ENCODE assay signal across 15 mouse cellular contexts in the genomic region with DNA sequence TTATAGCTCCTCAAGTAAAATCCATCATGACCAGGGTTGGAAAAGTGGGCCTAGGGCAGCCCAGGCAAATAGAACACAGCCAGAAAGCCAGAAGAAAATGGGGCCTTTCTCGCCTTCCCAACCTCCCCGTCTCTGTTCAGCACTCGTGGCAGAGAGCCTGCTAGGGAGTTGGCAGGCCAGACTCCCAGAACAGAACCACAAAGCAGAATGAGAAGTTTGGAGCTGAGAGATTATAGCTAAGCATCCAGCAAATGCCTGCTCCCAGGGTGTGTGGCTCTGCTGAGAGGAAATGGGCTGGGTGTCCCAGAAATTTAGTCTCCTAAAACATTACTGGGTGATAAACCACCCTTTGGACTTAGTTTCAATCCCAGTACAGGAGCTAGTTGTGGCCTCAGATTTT.
A peak's percentile ranks its signal among the peaks of the same experiment; 100 is the strongest.
DNase-seq lines count a peak whose midpoint lies in the region; TF ChIP-seq lines count a peak whose summit lies in the region.
"Had no signal": no experiment of that assay in that cellular context is flagged by ENCODE, and none has a peak within 500 bp of the region (broad histone marks: within the 10 kb centered on the region; RNA-seq: fewer than 3 reads in every experiment).

No protein-coding gene starts in this region.

- no peak for TF ChIP-seq CTCF in gastrocnemius, adult 2 months (IDR thresholded peaks at IDR 0.05)
- TF ChIP-seq CTCF in layer of hippocampus, adult 2 months (conservative IDR thresholded peaks at IDR 0.05) = no peak

- peak overlapping the region; percentile 73 for H3K27ac ChIP-seq in gastrocnemius, adult 2 months
- peak overlapping the region; percentile 87 for H3K27ac ChIP-seq in layer of hippocampus, adult 2 months
- H3K27ac ChIP-seq: hindbrain, postnatal 0 days had no signal

- intact Hi-C loops in gastrocnemius, adult 2 months (cut with DNase I) = no loop called here

- H3K4me3 ChIP-seq in gastrocnemius, adult 2 months = no peak overlapping the region
- H3K4me3 ChIP-seq in layer of hippocampus, adult 2 months = no peak overlapping the region

- DNase-seq in gastrocnemius, adult 2 months = no peak
- no peak for DNase-seq in gastrocnemius, postnatal 4 days (ENCODE audit: low spot score in 2 of 2)
- peak; percentile 10 to 17 for DNase-seq in left cerebral cortex, adult 9 months (ENCODE audit: low spot score in 2 of 2)
- DNase-seq in left cerebral cortex, adult 11 months (ENCODE audit: low spot score) = no peak
- peak; percentile 49 for DNase-seq in fibroblast of lung, adult 2 months (ENCODE audit: low read depth)
- DNase-seq in layer of hippocampus, adult 2 months (ENCODE audit: low spot score in 2 of 2) = peak; percentile 16 to 42
- no peak for DNase-seq in ovary, adult 18-20 months (ENCODE audit: low spot score)
- DNase-seq: cerebellum, postnatal 25 days; heart, adult 18-20 months; kidney, adult 18-20 months; kidney, postnatal 10 days; lung, adult 18-20 months; lung, postnatal 14 days; thymus, postnatal 14 days had no signal

Comparison
In these comparisons a context has a peak if more than half of its experiments do, and no peak if none do; other contexts are left out.
1. DNase-seq: peak in left cerebral cortex, adult 9 months (2 of 2), fibroblast of lung, adult 2 months (single experiment) and layer of hippocampus, adult 2 months (2 of 2); none in gastrocnemius, adult 2 months (single experiment), gastrocnemius, postnatal 4 days (0 of 2), left cerebral cortex, adult 11 months (single experiment) and ovary, adult 18-20 months (single experiment).